Mouse (Mus musculus): ENCODE data around the gene Tekt4.

The Tekt4 gene

DNA sequence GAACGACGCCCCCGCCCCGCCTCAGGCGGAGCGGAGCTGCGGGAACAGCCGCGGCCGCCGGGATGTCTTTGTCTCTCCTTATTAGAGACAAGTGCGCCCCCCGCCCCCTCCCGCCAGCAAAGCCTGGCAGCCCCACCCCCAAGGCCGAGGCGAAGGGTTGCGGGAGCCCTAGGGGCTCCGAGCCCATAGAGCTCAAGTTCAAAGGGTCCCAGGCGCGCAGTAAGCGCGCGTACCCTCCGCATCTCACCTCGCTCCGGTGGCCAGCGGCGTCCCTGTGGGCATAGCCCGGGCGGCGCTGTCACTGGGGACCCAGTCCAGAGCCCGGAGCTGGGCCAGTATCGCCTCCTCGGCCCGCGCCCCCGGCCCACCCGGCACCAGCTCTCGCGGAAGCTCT, 21.2 kb upstream of the Tekt4 start:
- peak; percentile 48 for DNase-seq

- peak; percentile 90 for DNase-seq
Measured at GRCm38 (mm10) chr17:25433617-25434606, 20.5 kb upstream of the Tekt4 start, which contains the start of gene Cacna1h. Cacna1h (minus strand) TSS chr17:25433783.

DNA sequence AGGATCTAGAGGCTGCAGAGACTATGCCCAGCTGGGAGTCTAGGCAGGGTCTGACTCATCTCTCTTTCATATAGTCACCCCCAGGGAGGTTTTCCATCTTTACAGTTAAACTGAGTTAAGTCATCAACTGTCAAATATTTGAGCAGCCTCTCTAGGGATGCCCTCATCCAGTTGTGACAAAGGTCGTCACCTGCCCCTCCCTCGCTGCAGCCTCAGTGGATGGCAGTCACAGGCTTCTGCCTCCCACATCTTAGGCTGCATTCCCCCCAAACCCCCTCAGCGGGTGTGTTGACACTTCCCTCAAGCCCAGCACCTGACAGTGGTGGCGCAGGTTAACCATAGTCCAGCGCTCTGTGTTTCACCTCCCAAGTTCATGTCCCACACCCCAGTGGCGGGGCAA, 13.0 kb upstream of the Tekt4 start:
- no peak for DNase-seq

DNA sequence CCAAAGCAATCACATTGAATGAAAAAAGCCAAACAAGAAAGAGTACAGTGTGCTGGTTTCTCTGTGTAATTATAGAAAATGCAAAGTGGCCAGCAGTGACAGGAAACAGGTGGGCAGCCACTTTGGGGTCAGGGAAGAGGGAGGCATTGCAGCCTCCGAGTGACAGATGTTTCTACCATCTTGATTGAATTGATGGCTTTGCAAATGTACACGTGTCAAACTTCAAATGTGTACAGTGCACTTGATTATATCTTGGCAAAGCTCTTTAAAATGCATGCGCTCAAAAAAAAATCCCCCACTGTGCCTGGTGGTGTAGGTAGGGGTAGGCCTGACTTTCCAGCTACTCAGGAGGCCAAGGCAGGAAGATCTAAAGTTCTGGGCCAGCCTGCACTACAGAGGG, 11.5 kb upstream of the Tekt4 start:
- DNase-seq: no peak

DNA sequence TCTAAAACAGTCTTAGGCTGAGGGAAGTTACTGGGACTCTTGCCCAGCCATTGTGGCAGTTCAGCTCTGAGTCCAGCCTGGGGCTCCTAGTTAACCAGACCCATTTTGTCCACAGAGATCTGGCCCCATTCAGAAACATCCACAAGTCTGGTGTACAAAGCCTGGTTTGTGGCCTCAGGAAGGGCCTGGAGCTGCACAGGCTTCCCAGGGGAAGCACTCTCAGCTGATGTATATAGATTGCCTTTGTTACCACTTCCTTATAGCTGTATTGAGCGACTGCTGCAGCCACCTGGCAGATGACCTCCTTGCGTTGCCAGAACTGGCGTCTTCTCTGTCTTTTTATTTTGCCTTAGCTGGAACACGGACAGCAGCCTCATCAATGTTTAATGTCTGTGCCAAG, 9.3 kb upstream of the Tekt4 start:
- DNase-seq: no peak

GRCm38 (mm10) chr17:25445841-25446240, 8.6 kb upstream of the Tekt4 start:
- DNase-seq: no peak

GRCm38 (mm10) chr17:25447865-25448264, 6.5 kb upstream of the Tekt4 start:
- no peak for DNase-seq

DNA sequence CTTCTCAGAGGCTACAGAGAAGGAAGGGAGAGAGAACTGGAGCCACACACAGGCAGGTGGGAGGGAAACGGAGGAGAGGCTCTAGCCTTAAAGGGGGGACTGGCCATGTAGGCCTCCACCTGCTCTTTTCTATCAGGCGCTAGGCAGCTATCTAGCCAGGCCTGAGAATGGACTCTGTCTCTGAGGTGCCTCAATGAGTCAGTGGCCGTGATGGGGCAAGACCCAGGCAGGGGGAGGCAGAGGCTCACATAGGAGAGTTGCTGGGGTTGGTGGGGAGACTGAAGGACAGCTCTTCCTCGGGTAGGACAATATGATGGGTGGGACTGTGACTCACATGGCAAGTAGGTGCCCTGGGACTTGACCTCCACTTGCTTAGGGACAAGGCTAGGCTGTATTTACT, 4.1 kb upstream of the Tekt4 start:
- DNase-seq: no peak

DNA sequence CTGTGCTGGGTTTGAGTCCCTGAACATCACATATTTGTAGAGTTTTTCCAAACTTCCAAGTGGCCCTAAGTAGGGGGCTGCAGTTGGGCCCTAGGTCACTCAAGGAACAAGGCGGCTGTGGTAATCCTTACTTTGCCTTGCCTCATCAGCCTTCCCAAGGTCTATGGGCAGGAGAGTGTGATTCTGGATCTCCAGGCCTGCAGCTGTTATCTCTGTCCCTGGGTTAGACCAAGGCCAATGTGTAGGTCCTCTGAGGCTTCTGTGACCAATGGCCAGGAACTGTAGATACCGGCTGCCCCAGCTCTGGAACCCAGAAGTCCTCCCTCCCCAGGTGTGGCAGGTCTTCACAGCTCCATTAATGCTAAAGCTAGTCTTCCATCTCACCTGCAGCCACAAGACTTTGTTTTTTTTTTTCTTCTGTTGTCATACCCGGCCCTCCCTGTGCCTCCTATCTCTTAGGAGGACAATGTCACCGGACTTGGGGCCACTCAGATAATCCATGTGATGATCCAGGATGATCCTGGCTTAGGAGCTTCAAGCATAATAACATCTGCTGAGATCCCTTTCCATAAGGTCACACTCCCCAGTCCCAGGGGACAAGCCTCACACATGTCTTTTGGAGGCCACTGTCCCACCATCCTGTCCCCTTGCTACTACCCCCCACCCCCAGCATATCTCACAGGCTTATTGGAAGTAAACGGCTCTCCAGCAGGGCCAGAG, 2.0 kb upstream of the Tekt4 start:
- DNase-seq: no peak

GRCm38 (mm10) chr17:25456540-25456939, 2.1 kb downstream of the Tekt4 start:
- DNase-seq: peak; percentile 76

DNA sequence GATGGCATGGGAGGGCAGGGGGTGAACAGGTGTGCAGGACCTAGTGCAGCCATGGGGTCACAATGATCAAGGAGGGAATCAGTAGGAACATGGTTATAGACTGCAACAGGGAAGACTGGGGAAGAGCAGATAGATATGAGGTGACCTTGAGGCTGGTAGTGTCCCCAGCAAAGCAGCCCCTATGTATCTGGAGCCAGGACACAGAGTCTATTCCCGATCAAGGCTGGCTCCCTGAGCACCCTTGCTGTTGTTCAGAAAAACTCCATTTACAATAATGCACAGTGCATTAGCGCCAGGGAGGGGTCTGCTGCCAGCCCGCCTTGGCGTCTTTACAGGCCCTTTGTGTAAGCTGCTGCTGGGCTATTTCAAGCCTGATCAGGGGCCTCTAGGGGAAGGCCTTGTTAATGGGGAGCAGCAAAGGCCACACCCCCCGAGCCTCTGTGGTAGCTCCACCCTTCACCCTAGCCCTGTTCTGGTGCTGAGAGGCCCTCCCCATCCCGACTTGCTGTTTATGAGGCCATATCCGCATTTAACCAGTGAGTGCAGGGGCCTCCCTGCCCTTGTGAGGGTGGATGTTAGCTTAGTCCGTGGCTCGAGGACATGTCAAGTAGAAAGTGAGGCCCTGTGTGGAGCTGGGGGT, 7.9 kb downstream of the Tekt4 start:
- no peak for DNase-seq

GRCm38 (mm10) chr17:25463326-25463945, 9.0 kb downstream of the Tekt4 start:
- DNase-seq: no peak

- DNase-seq: no peak
Measured at GRCm38 (mm10) chr17:25464091-25464490, 9.7 kb downstream of the Tekt4 start.

- no peak for DNase-seq
Measured at GRCm38 (mm10) chr17:25466257-25466656, 11.8 kb downstream of the Tekt4 start.

DNA sequence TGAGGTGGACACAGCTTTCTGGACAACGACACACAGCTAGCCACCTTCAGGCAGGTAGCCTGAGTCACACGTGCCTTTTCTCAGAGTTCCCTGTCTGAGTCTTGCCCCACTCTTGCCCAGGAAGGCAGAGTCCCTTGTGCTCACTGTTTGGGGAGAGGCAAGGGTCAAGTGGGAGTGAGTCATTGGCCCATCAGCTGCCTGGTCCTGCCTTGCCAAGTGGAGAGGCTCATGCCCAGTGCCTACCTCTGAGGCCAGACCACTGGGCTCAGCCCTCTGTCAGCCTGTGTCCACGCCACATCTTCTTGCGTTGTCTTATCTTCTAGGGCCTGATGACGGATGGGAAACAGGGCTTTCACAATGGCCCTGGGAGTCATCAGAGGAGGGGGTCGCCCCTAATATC, 13.4 kb downstream of the Tekt4 start:
- no peak for DNase-seq

- DNase-seq: no peak
Measured at GRCm38 (mm10) chr17:25468301-25468700, 13.9 kb downstream of the Tekt4 start.

GRCm38 (mm10) chr17:25469798-25470197, 15.4 kb downstream of the Tekt4 start:
- DNase-seq: peak; percentile 71

GRCm38 (mm10) chr17:25471418-25471817, 17.0 kb downstream of the Tekt4 start:
- DNase-seq: peak; percentile 42

GRCm38 (mm10) chr17:25472044-25472443, 17.6 kb downstream of the Tekt4 start:
- DNase-seq: no peak

DNA sequence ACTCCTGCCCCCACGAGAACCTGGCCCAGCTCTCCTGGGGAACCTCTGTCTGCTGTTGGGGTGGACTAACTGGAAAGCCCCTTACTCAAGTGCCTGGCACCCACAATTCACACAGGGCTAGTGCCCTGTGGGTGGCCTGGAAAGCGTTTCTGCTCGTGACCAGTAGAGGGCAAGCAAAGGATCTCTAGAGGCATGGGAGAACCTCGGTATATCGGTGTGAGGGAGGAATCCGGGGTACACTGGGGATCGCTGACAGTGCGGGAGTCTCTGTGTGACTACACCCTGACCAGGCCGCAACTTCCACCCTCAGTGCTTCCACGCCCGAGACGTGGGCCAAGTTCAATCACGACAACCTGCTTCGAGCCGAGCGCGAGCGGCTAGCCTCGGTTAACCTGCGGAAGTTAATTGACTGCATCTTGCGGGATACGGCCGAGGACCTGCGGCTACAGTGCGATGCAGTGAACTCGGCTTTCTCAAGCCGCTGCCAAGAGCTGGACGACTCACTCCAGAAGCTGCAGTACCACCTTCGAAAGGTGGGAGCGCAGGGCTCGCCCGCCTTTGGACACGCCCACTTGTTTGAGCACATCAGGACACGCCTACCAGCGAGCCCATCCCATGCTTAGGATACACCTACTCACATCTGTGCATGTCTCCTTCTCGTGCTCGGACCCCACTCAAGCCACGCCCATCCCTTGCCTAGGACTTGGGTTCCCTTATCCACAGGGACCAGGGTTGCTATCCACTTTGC, 20.1 kb downstream of the Tekt4 start:
- DNase-seq: peak; percentile 57

GRCm38 (mm10) chr17:25475946-25476744, 21.7 kb downstream of the Tekt4 start:
- DNase-seq: peak; percentile 50

Measured in right cerebral cortex, postnatal 14 days (tissue).